Mouse (Mus musculus) liver, embryonic 14.5 days (tissue): ENCODE results near the gene Foxf1.

Experiments used
- CTCF ChIP-seq: IDR thresholded peaks from 2 replicates; pipeline ENCODE4 v1.5.1; 2016; ENCODE audit warnings: antibody characterized with exemption, low read depth, control low read depth
- EP300 ChIP-seq: IDR thresholded peaks from 2 replicates; pipeline ENCODE4 v1.6.1; 2016; ENCODE audit warnings: antibody characterized with exemption, low read depth

DNA sequence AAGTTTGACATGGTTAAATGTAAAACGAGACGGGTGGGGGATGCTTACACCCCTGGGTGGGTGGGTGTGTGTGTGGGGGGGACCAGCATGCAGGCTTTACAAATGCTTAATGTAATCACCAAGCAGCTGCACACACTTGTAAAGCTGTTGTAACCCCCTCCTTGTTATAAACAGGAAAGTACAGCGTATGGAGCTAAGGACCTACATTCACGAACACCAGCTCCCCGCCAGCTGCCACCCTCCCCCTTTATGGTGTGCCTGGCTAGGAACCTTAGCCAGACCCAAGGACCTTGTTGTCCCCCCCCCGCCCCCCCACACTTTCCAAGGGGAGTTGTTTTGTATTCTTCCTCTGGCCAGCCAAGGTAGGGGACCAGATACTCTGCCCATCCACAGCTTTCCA lies 42.5 kb downstream of the Foxf1 start:
- no peak for TF ChIP-seq EP300
- no peak for TF ChIP-seq CTCF
